Mouse (Mus musculus) hindbrain, embryonic 10.5 days (tissue): Measurements from ENCODE around the gene Zbtb7b. TPM values are rescaled to one million over a fixed set of nuclear protein-coding genes. Genes with fewer than 3 reads are reported as not detected.

ENCODE experiments used
- DNase-seq: peaks from one replicate; pipeline ENCODE4 v3.0.0-alpha.2; 2017; ENCODE audit warnings: low spot score
- H3K27ac ChIP-seq: fragments of 300-500 bp; sonication (generic); 2 replicates; pipeline ENCODE4 v1.5.1; 2016; ENCODE audit warnings: mild to moderate bottlenecking, moderate library complexity
- H3K27me3 ChIP-seq: fragments of 300-500 bp; sonication (generic); 2 replicates; pipeline ENCODE4 v1.6.1; 2016; ENCODE audit warnings: mild to moderate bottlenecking; ENCODE audit not compliant: poor library complexity, insufficient read depth, severe bottlenecking
- H3K36me3 ChIP-seq: fragments of 300-500 bp; sonication (generic); 2 replicates; pipeline ENCODE4 v1.6.1; 2016; ENCODE audit warnings: mild to moderate bottlenecking, moderate library complexity
- H3K4me1 ChIP-seq: fragments of 300-500 bp; sonication (generic); replicated peaks from 2 replicates; pipeline ENCODE4 v1.6.1; 2016; ENCODE audit warnings: mild to moderate bottlenecking
- H3K4me3 ChIP-seq: fragments of 300-500 bp; sonication (generic); 2 replicates; pipeline ENCODE4 v1.5.1; 2016; ENCODE audit warnings: mild to moderate bottlenecking, moderate library complexity
- H3K9me3 ChIP-seq: fragments of 300-500 bp; sonication (generic); 2 replicates; pipeline ENCODE4 v1.6.1; 2016; ENCODE audit warnings: mild to moderate bottlenecking, moderate library complexity
- WGBS: fragments of 180-500 bp; shearing (Covaris S2); methylation state at CpG from one replicate; pipeline ENCODE4 v1.1.7; 2016; 5-methylcytosine and 5-hydroxymethylcytosine counted together
- polyA plus RNA-seq: library from polyadenylated mRNA; unstranded; fragments of >200 nt; fragmentation: Nextera tagmentation; extraction: Ambion mirVana; gene quantifications from 2 replicates; pipeline ENCODE4 v1.2.1, GENCODE M21; 2016

Gene Zbtb7b
- polyA plus RNA-seq, 1 experiment from 2014 or later: 0.73 TPM

- Histone ChIP-seq H3K27ac (peak overlapping the region; percentile 41), H3K27me3 (peaks cover 31% of the 10 kb centered on the region; the same call in 1 of the 2 replicates), H3K4me1 (peaks cover 84% of the 10 kb centered on the region), H3K9me3 (no peaks in the 10 kb centered on the region), H3K36me3 (peaks cover 30% of the 10 kb centered on the region), H3K4me3 (0 out of 2 replicates have a peak overlapping the region, but pooled peaks have one; percentile 4)
- 57% methylated on average over 12 of the region's 12 CpGs for WGBS
- DNase-seq: no peak
Measured at GRCm38 (mm10) chr3:89332476-89332875, 62.1 kb downstream of the Zbtb7b start.

- H3K27ac ChIP-seq: peak overlapping the region; percentile 41
- H3K9me3 ChIP-seq: no peaks in the 10 kb centered on the region
- WGBS: 51% methylated on average over 10 of the region's 10 CpGs
- DNase-seq: no peak
- H3K27me3 ChIP-seq: peaks cover 35% of the 10 kb centered on the region; the same call in 1 of the 2 replicates
- H3K36me3 ChIP-seq: peaks cover 30% of the 10 kb centered on the region
- H3K4me3 ChIP-seq: no peak overlapping the region
- H3K4me1 ChIP-seq: peaks cover 84% of the 10 kb centered on the region
Measured at GRCm38 (mm10) chr3:89332013-89332412, 62.6 kb downstream of the Zbtb7b start.

- H3K9me3 ChIP-seq: no peaks in the 10 kb centered on the region
- peak overlapping the region; percentile 56; the same call in 1 of the 2 replicates for H3K27ac ChIP-seq
- H3K27me3 ChIP-seq: peaks cover 35% of the 10 kb centered on the region; the same call in 1 of the 2 replicates
- H3K36me3 ChIP-seq: peaks cover 30% of the 10 kb centered on the region
- H3K4me1 ChIP-seq: peaks cover 81% of the 10 kb centered on the region
- no peak for DNase-seq
- no peak overlapping the region for H3K4me3 ChIP-seq
- WGBS: 71% methylated on average over 13 of the region's 13 CpGs
Measured at GRCm38 (mm10) chr3:89331561-89331960, 63.0 kb downstream of the Zbtb7b start.

- peaks cover 30% of the 10 kb centered on the region for H3K36me3 ChIP-seq
- no peak overlapping the region for H3K4me3 ChIP-seq
- peak overlapping the region; percentile 56; the same call in 1 of the 2 replicates for H3K27ac ChIP-seq
- peaks cover 35% of the 10 kb centered on the region; the same call in 1 of the 2 replicates for H3K27me3 ChIP-seq
- H3K9me3 ChIP-seq: no peaks in the 10 kb centered on the region
- H3K4me1 ChIP-seq: peaks cover 75% of the 10 kb centered on the region
- WGBS: 19% methylated on average over 10 of the region's 10 CpGs
- DNase-seq: peak; percentile 56
Measured at GRCm38 (mm10) chr3:89330948-89331347, 63.6 kb downstream of the Zbtb7b start.

- peaks cover 35% of the 10 kb centered on the region; the same call in 1 of the 2 replicates for H3K27me3 ChIP-seq
- WGBS: 55% methylated on average over 3 of the region's 3 CpGs
- DNase-seq: no peak
Measured at GRCm38 (mm10) chr3:89330346-89330745, 64.2 kb downstream of the Zbtb7b start.

GRCm38 (mm10) chr3:89328623-89329022, 66.0 kb downstream of the Zbtb7b start:
- H3K36me3 ChIP-seq: peaks cover 13% of the 10 kb centered on the region
- no peak for DNase-seq
- peaks cover 56% of the 10 kb centered on the region for H3K4me1 ChIP-seq
- H3K9me3 ChIP-seq: no peaks in the 10 kb centered on the region
- H3K27me3 ChIP-seq: peaks cover 36% of the 10 kb centered on the region
- peak overlapping the region; percentile 50 for H3K27ac ChIP-seq
- no peak overlapping the region for H3K4me3 ChIP-seq
- WGBS: 11% methylated on average over 4 of the region's 4 CpGs

More at GRCm38 (mm10) chr3:89330346-89330745, 64.2 kb downstream of the Zbtb7b start:
- H3K9me3 ChIP-seq: no peaks in the 10 kb centered on the region
- no peak overlapping the region for H3K4me3 ChIP-seq
- peaks cover 70% of the 10 kb centered on the region for H3K4me1 ChIP-seq
- peaks cover 30% of the 10 kb centered on the region for H3K36me3 ChIP-seq
- peak overlapping the region; percentile 2; the same call in 1 of the 2 replicates for H3K27ac ChIP-seq

Other genes with a start within 250 kb of the Zbtb7b start
- gene Hcn3, start 234.6 kb downstream of the Zbtb7b start, polyA plus RNA-seq: 7.3 and 9.1 TPM in 2 replicates
- gene Clk2, start 230.0 kb downstream of the Zbtb7b start, polyA plus RNA-seq: 34.8 and 35.3 TPM in 2 replicates
- 98.9 and 116 TPM in 2 replicates for gene Scamp3, start 217.3 kb downstream of the Zbtb7b start, polyA plus RNA-seq
- 30.2 and 38.7 TPM in 2 replicates for gene Fam189b, start 211.6 kb downstream of the Zbtb7b start, polyA plus RNA-seq
- 41.0 and 50.0 TPM in 2 replicates for gene Gba, start 191.8 kb downstream of the Zbtb7b start, polyA plus RNA-seq
- 65.5 and 74.7 TPM in 2 replicates for gene Thbs3, start 179.6 kb downstream of the Zbtb7b start, polyA plus RNA-seq
- 228 and 232 TPM in 2 replicates for gene Mtx1, start 167.7 kb downstream of the Zbtb7b start, polyA plus RNA-seq
- 1.1 and 1.8 TPM in 2 replicates for gene Muc1, start 165.7 kb downstream of the Zbtb7b start, polyA plus RNA-seq
- gene Krtcap2, start 148.8 kb downstream of the Zbtb7b start, polyA plus RNA-seq: 276 and 282 TPM in 2 replicates
- gene Trim46, start 148.5 kb downstream of the Zbtb7b start, polyA plus RNA-seq: 5.2 and 11.6 TPM in 2 replicates
- gene Dpm3, start 135.4 kb downstream of the Zbtb7b start, polyA plus RNA-seq: 97.0 and 99.4 TPM in 2 replicates
- gene Slc50a1, start 124.2 kb downstream of the Zbtb7b start, polyA plus RNA-seq: 34.4 and 36.8 TPM in 2 replicates
- gene Efna1, start 113.6 kb downstream of the Zbtb7b start, polyA plus RNA-seq: 16.5 and 17.7 TPM in 2 replicates
- 5.9 and 10.7 TPM in 2 replicates for gene Efna3, start 71.8 kb downstream of the Zbtb7b start, polyA plus RNA-seq
- 22.4 and 23.2 TPM in 2 replicates for gene Efna4, start 56.7 kb downstream of the Zbtb7b start, polyA plus RNA-seq
- gene Adam15, start 44.8 kb downstream of the Zbtb7b start, polyA plus RNA-seq: 36.4 and 38.1 TPM in 2 replicates
- 0.34 TPM in 1 of 2 replicates, not detected in the other for gene Dcst2, start 32.8 kb downstream of the Zbtb7b start, polyA plus RNA-seq
- gene Dcst1, start 29.5 kb downstream of the Zbtb7b start, polyA plus RNA-seq: 0.09 and 0.33 TPM in 2 replicates
- gene Lenep, start 8.0 kb upstream of the Zbtb7b start, polyA plus RNA-seq: 1.7 TPM in 1 of 2 replicates, not detected in the other
- 28.3 and 31.9 TPM in 2 replicates for gene Flad1, start 17.1 kb upstream of the Zbtb7b start, polyA plus RNA-seq
- gene Cks1b, start 23.6 kb upstream of the Zbtb7b start, polyA plus RNA-seq: 535 and 648 TPM in 2 replicates
- gene Shc1, start 23.7 kb upstream of the Zbtb7b start, polyA plus RNA-seq: 58.3 and 68.1 TPM in 2 replicates
- gene Pygo2, start 35.4 kb upstream of the Zbtb7b start, polyA plus RNA-seq: 46.0 and 50.4 TPM in 2 replicates
- 21.1 and 21.6 TPM in 2 replicates for gene Pbxip1, start 41.9 kb upstream of the Zbtb7b start, polyA plus RNA-seq
- 71.4 and 87.8 TPM in 2 replicates for gene Pmvk, start 59.8 kb upstream of the Zbtb7b start, polyA plus RNA-seq
- gene Kcnn3, start 125.4 kb upstream of the Zbtb7b start, polyA plus RNA-seq: 1.2 TPM in 2 replicates